Mouse (Mus musculus): ENCODE results near the gene Psmb6.
A peak's percentile ranks its signal among the peaks of the same experiment; 100 is the strongest.
"Not testable (repeated sequence)": the region's sequence is repeated elsewhere in the genome, so short reads cannot be mapped to it uniquely, and the experiment has no call there.

Psmb6 gene

DNA sequence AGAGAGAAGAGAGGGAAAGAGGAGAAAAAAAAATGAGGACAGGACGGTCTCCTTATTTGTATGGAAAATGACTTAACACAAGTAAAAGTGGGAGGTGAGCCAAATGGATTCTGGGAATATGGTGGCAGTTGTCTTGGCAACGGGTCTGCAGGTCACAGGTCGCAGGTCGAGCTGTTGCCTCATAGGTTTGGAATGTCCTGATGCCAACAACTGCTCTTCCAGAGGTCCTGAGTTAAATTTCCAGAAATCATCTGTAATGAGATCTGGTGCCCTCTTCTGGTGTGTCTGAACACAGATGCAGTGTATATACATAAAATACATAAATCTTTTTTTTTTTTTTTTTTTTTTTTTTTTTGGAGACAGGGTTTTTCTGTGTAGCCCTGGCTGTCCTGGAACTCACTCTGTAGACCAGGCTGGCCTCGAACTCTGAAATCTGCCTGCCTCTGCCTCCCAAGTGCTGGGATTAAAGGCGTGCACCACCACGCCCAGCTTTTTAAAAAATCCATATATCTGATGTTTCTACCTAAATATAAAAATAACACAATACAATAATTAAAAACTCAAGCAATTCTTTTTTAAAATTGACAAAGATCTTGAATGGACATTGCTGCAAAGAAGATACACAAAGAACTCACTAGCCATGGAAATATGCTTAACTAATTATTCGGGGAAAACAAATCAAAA, 1.7 kb upstream of the Psmb6 start:
- DNase-seq (ENCODE audit: low spot score) = peak; percentile 53

DNA sequence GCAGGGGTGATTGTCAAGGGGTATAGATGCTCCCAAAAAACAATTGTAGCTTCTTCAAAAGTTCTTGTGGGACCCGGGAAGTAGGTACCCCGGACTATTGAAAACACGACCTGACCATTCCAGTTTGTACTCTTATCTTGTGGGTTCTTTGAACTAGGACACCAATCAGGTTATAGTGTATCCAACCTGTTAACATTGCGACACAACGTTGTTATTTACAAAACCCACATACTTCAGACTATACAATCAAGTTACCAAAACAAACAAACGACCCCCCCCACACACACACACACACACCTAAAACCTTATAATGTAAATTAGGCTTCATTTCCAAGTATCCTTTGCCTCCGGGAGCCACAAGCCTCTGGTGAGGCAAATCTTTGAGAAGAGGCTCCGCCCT, 385 bp upstream of the Psmb6 start:
- DNase-seq (ENCODE audit: low spot score) = no peak

DNA sequence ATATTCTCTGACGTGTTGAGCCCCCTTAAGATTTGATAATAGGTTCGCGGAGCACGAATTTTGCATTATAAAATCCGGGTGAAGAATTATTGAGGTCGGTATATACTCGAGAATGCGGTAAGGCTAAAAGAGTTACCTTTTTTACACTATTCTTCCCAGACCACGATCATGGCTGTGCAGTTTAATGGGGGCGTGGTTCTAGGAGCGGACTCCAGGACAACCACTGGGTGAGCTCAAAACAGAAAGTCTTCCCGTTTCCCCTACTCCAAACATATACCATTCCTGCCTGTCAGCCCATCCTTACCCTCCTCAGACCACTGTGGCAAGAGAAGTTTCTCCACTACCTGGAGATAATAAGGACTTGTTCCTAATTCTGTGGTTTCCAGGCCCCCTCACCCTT, 559 bp downstream of the Psmb6 start:
- DNase-seq (ENCODE audit: low spot score) = peak; percentile 33

DNA sequence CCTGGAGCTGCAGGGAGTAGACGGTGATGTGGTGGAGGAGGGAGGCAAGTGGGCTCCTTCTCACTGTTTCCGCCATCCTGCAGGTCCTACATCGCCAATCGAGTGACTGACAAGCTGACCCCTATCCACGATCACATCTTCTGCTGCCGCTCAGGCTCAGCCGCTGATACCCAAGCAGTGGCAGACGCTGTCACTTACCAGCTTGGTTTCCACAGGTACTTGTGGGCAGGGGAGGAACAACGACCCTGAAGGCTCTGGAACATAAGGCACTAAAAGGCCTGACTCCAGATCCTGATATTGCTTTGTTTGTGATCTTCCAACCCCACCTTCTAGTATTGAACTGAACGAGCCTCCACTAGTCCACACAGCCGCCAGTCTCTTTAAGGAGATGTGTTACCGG, 1.0 kb downstream of the Psmb6 start:
- no peak for DNase-seq (ENCODE audit: low spot score)

DNA sequence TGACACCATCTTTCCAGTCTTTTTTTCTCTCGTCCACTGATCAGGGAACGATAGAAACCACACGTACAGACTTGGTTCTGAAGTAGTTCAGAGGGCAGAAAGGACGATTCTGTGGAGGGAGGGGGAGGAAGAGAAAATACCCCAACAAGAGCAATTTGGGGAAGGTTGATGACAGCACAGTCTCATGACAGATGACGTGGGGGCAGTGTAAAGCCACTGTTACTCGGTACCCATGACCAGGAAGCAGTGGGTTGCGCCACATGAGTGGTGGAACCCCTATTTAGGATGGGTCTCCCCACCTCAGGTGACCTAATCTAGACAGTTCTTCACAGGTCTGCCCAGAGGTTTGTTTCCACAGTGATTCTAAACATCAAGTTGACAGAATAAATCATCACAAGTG, 3.4 kb downstream of the Psmb6 start:
- no peak for DNase-seq (ENCODE audit: low spot score)

DNA sequence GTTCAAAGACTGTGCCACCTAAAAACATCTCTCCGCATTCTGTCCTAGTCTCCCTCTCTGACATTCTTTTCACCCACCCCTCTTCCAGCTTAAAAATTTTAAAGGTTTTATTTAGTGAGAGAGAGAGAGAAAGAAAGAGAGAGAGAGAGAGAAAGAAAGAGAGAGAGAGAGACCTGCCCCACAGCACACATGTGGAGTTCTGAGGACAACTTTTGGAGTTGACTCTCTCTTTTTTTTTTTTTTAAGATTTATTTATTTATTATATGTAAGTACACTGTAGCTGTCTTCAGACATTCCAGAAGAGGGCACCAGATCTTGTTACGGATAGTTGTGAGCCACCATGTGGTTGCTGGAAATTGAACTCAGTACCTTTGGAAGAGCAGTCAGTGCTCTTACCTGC, 5.9 kb downstream of the Psmb6 start:
- not testable (repeated sequence) for DNase-seq (ENCODE audit: low spot score)

DNA sequence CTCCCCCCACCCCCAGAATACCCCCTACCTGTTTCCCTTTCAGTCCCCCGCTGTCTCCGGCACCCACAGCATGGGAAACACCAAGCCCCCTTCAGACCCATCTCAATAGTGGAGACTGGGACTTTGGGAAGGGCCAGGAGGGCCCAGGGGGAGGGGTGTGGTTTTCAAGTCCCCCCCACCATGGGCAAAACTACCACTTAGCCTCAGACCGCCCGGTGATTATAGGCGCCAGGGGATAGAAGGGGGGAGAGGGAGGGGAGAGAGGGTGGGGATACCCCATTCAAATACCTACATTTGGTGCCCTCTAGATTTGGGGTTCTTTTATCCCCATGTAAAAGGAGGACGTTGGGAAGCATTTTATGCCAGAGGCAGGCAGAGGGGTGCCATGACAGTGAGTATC, 7.7 kb downstream of the Psmb6 start, which contains the start of gene Gm40193:
Gene Gm40193, minus strand, starts transcription at position 101 of the 400 bp plus-strand sequence.
- no peak for DNase-seq (ENCODE audit: low spot score)

DNA sequence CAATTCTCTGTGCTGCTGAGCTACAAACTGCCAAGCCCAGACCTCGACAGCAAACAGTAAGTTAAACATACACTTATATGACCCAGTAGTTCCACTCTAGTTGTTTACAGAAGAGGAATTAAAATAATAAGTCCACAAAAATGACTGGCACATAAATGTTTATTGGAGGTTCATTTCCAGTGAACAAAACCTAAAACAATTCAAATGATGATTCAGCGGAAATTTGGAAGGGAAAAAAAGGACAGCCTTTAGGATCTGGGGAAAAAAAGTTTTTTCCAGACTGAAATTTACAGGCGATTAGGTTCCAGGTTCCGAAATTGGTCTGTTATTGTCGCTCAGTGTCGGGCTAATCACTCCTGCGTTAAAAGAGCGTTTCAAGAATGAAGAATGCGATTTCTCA, 14.3 kb downstream of the Psmb6 start:
- DNase-seq (ENCODE audit: low spot score) = no peak

DNA sequence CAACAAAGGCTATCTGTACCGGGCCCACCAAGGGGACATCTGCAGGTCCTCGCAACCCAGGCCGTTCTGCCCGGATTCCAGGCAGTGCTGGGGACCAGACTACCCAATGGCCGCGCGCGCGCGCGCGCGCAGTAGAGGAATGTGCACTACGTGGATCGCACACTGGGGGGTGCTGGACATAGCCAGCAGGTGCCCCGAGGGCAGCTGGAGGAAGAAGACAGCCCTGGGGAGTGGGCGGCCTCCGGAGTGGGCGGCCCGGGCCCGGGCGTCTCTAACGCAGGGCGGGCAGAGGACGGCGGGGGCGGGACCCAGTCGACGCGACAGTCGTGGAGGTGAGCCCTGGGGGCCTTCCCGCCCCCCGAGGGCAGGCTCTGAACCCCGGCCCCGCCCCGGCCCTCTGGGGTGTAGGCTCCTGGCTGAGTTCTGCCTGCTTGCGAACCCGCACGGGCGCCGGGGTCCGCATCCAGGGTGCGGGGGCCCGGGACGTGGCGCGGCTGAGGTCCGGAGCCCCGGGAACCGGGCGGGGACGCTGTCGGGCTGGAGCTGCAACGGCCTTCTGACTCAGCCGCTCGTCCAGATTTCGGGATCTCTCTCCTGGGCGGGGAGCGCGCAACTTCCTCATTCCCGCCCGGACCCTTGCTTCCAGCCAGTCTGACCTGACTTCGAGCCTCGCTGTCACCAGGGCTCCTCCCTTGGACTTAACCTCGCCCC, 14.9 kb downstream of the Psmb6 start, which contains the start of gene Pld2:
Gene Pld2, plus strand, starts transcription at position 188 of the 711 bp plus-strand sequence.
- peak; percentile 84 for DNase-seq (ENCODE audit: low spot score)

DNA sequence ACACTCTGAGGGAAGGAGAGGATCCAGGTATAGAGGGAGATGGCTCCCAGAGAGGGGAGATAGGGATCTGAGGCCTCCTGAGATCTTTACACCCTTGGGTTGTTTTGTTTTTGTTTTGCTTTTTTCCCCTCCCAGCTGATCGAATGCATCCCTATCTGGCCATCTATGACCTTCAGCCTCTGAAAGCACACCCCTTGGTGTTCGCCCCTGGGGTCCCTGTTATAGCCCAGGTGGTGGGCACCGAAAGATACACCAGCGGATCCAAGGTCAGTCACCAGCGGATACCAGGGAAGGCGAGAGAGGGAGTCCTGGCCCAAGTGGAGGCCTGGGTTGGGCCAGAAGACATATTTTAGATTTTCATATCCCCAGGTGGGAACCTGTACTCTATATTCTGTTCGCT, 15.8 kb downstream of the Psmb6 start:
- DNase-seq (ENCODE audit: low spot score) = no peak

DNA sequence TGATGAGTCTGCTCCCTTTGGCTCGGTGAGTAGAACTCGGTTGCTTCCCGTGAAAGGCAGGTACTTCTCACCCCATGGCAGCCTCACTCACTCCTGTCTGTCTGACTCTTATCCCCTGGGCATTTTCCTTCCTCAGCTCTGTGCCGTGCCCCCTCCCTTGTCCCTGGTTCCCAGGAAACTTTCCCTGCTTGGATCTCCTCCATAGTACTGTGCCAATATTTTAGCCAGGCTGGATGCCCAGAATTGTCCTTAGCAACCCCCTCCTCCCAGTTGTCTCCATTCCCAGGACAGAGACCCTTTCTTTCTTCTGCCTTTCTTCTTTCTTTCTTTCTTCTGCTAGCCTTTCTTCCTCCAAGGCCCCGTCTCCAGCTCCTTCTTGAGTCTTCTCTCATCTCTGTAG, 16.2 kb downstream of the Psmb6 start:
- no peak for DNase-seq (ENCODE audit: low spot score)

DNA sequence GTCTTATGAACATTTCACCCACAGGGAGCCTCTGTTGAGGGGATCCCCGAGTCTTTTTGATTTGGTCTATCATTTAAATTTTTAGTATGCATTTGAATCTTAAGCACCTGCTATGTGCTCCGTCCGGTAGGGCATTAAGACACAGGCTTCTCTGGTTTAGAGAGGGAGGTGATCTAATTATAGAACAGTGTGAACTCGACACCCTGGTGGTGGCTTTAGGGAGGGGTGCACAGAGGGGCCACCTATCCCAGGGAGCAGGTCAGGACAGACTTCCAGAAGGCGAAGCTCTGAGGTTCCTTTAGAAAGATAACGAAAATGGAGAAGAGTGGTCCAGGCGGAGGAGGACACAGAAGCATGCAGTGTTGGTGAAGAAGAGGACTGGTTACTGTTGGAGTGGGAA, 19.3 kb downstream of the Psmb6 start:
- no peak for DNase-seq (ENCODE audit: low spot score)

DNA sequence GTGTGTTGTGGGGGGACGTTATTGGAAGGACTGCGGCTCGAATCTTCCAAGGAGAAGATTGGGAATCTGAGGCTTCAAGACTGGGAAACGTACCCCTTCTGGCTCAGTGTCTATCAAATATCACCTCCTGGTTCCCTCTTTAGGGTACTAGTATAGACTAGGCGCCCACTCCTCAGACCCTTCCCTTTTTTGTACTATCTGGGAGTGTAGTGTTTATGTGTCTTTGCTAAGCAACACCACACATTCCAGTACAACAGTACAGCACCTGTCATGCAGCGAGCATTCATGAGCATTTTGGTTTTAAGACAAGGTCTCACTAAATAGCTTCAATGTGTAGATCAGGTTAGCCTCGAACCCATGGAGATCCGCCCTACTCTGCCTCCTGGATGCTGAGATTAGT, 26.4 kb downstream of the Psmb6 start:
- DNase-seq (ENCODE audit: low spot score) = no peak

DNA sequence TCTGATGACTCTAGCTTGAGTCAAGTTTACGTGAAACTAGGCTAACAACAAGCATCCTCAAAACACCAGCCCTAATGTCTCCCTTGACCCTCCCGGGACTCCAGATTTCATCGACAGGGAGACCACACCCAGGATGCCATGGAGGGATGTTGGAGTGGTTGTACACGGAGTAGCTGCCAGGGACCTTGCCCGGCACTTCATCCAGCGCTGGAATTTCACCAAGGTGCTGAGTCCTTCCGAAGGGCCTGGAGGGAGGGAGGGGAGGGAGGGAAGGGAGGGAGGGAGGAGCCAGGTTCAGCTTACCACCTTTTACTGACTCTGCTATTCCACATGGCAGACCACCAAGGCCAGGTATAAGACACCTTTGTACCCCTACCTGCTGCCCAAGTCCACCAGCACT, 28.8 kb downstream of the Psmb6 start:
- no peak for DNase-seq (ENCODE audit: low spot score)

DNA sequence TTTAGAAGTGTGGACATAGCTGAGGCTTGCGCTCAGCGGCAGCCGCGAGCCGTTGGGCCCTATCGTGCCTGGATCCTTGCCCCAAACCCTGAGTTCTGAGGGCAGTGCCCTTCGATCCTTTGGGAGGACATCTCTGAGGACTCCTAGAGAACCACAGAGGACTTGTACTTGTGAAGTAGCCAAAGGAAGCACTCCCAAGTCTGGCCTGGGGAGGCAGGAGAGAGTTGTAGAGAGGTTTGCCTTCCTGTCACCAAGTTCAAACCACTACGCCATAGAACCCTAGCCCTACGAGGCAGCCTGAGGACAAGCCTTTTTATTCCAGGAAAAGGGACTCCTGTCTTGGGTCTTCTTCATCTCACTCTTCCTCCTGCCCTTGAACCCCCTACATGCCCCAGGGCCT, 32.4 kb downstream of the Psmb6 start:
- no peak for DNase-seq (ENCODE audit: low spot score)

DNA sequence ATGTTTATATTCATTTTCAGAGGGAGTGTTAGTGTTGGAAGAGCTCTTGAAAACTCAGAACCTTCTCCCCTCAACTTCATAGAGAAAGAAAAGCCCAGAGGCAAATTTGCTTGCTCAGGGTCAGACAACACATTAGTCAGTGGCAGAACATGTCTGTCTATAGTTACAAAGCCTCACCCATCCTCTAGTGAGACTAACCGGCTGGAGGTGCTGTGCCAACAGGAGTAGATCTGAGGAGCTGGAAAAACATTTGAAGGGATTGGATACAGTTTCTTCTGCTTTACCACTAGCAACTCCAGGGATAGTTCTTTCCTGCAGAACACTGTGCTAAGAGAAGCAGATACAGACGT, 36.7 kb downstream of the Psmb6 start:
- no peak for DNase-seq (ENCODE audit: low spot score)

DNA sequence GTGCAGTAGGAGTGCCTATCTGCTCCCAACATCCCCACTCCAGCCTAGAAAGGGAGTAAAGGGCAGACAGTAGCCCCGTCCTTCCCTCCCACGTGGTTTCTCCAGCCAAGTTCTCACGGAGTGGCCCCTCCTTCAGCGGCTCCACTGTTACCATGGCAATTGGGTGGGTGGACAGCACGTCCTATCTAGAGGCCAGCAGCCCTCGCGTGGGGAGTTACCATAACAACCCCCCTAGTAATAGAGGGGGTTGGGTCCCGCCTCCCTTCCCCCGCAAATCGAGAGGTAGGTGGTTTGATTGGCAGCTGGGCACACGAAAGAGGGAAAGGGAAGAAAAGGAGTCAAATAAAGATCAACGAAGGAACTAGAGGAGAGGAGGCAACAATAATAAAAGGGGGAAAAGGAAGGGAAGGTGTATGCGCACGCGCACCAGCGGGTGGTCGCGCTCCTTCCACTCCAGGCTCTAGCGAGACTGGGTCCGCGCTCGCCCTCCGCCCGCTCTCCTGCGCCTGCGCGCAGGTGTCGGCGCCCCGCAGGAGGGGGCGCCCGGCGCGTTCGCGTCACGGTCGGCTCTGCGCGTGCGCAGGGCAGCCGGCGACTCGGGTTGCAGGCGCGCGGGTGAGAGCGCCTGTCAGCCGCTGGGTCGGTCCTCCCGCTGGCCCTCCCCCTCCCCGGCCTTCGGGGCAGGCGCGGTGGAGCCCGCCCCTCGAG, 37.3 kb downstream of the Psmb6 start, which contains the start of gene Mink1:
Gene Mink1, plus strand, starts transcription at position 595 of the 708 bp plus-strand sequence.
- DNase-seq (ENCODE audit: low spot score) = peak; percentile 89

DNA sequence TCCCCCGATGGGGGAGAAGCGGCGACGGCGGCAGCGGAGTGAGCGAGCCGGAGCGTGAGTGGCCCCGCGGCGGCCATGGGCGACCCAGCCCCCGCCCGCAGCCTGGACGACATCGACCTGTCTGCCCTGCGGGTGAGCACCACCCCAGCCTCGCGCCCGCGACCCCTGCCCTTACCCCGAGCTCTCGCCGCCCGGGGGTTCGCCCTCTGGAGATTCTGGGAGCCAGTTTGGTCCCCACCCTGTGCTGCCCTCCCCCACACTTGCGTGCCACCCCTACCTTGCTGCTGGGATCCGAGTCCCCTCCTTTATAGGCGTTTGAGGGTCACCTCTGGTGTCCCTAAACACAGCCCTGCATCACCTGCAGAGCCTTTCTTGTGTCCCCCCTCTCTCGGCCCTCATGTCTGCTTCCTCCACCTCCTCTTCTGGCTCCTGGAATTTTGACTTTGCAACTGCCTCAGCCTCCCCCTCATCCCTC, 37.9 kb downstream of the Psmb6 start:
- DNase-seq (ENCODE audit: low spot score) = no peak

DNA sequence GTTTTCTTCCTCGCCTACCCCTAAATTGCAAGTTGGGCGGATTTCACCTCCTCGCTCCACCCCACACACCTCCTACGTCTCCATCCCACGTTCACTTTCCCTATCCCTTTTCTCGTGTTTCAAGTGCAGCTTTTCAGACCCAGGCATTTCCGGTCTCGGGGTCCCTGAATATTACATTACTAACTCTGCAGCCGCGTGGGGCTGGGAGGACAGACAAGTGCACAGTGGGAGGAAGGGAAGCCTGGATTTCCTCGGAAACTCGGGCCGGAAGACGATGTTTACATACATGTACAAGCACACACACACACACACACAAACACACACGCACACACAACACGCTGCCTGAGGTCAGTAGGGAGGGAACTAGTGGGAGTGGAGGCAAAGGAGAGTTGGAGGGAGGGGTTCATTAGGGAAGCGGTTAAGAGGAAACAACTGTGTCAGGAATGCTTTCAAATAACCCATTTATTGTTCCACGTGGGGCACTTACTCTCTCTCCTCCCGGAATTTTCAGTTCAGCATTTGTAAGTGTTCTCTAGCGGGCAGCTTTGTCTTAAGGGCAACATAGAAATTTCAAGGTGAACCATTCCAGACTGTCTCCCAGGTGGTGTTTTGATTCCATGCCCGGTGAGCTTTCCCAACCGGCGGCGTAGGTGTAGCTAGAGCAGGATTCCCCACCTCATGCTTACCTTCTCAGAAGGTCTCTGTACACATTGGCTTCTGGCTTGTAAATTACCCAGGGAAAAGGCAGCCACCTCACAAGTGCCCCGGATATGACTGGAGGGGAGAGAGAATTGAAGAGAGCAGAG, 38.5 kb downstream of the Psmb6 start:
- DNase-seq (ENCODE audit: low spot score) = peak; percentile 64

DNA sequence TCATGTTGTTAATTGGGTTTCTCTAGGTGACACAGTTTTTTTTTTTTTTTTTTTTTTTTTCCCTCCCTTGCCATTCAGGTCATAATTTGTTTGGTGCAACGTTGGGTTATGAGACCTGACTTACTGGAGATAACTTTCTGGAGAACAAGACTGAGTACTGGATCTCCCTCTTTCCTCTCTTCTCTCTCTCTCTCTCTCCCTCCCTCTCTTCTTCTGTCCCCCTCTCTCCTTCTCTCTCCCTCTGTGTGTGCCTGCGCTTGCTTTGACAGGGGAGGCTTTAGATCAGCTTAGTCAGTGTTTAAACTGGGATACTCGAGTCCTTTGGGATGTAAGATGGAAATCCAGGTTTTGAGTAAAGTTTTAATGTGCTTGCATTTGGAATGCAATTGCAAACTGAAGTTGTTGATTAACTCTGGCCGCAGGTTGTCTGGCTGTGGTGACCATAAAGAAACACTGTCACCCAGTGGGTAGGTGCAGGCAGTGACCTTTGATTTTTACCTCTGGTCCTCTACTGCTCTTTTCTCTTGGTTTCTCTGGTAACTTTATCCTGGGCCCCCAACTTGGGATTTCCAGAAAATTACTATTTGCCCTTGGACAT, 39.2 kb downstream of the Psmb6 start:
- DNase-seq (ENCODE audit: low spot score) = no peak

DNA sequence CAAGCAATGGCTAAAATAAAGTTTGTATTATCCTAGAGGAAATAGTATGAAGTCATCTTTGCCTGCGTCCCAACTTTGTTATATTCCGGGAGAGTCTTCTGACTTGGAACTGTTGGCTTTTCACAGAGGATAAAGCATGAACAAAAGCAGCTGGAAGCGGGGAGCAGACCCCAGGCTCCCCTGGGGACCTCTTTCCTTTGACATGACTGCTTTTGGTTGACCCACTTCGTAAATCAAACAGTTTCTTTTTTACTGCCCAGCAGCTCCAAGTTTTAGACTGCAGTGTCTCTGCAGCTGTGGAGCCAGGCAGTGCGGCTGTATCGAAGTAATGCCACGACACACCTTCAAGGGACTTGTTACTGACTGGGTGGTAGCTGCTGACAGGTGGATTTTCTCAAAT, 41.4 kb downstream of the Psmb6 start:
- no peak for DNase-seq (ENCODE audit: low spot score)

DNA sequence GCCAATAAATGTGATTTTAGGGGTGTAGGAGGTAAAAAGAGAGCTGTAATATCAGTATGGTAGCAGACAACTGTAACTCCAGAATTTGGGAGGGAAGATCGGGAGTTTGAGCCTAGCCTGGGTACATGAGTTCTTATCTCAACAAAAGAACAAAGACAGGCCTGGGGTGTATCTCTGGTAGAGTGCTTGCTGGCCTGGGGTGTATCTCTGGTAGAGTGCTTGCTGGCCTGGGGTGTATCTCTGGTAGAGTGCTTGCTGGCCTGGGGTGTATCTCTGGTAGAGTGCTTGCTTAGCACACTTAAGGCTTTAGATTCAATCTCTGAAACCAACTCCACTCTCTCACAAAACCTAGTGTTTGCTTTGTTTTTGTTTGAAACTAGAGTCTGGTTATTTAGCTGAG, 45.4 kb downstream of the Psmb6 start:
- not testable (repeated sequence) for DNase-seq (ENCODE audit: low spot score)
